Mouse (Mus musculus): ENCODE measurements around the gene Tnpo1.

DNA sequence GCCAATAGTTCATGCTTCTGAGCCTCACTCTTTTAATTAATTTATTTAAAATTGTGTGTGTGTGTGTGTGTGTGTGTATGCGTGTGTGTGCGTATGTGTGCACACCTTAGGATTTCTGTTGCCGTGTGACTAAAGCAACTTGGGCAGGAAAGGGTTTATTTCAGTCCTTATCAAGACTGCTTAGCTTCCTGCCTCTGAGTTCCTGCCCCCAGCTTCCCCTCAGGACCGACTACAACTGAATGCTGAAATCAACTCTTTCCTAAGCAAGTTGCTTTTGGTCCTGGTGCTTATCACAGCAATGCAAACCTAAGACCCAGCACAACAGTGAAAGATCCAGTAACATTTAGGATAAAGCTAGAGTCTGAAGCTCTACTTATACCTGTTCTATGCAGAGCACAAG is 42.3 kb upstream of the Tnpo1 start:
- no peak for TF ChIP-seq CTCF (conservative IDR thresholded peaks at IDR 0.05; ENCODE audit: low read length)
- no peak for TF ChIP-seq POU5F1 (IDR thresholded peaks at IDR 0.05; ENCODE audit: borderline replicate concordance, low read length)
- TF ChIP-seq NANOG (IDR thresholded peaks at IDR 0.05; ENCODE audit: borderline replicate concordance, low read length): no peak
